Mouse (Mus musculus) MEL (cell line): Measurements from ENCODE around the gene Kank1.

ENCODE experiments used
- GABPA ChIP-seq: IDR thresholded peaks from 2 replicates; pipeline ENCODE4 v1.6.1; 2012; ENCODE audit warnings: low read depth, mild to moderate bottlenecking, inconsistent platforms, low read length, improper control_type of control experiment, moderate library complexity
- GATA1 ChIP-seq: IDR thresholded peaks from 2 replicates; pipeline ENCODE4 v1.6.1; 2011; ENCODE audit warnings: low read depth, low read length, improper control_type of control experiment
- MYB ChIP-seq: IDR thresholded peaks from 2 replicates; pipeline ENCODE4 v1.6.1; 2011; ENCODE audit warnings: mild to moderate bottlenecking, low read depth, low read length, improper control_type of control experiment
- NRF1 ChIP-seq: IDR thresholded peaks from 2 replicates; pipeline ENCODE4 v1.6.1; 2014; ENCODE audit warnings: low read depth, mild to moderate bottlenecking, inconsistent platforms, low read length, improper control_type of control experiment, moderate library complexity; ENCODE audit not compliant: poor library complexity, insufficient read depth, severe bottlenecking
- POLR2A ChIP-seq, 2 experiments: IDR thresholded peaks; 2 replicates each; pipeline ENCODE4 v1.6.1; 2011 to 2012; ENCODE audit warnings: low read length in 2 of 2, mild to moderate bottlenecking in 2 of 2, control low read depth in 1 of 2, improper control_type of control experiment in 1 of 2, low read depth in 1 of 2, moderate library complexity in 1 of 2; ENCODE audit not compliant: control insufficient read depth in 1 of 2, insufficient read depth in 1 of 2, poor library complexity in 1 of 2
- RAD21 ChIP-seq: IDR thresholded peaks from 2 replicates; pipeline ENCODE4 v1.6.1; 2011; ENCODE audit warnings: mild to moderate bottlenecking, low read depth, low read length, improper control_type of control experiment
- SIN3A ChIP-seq: IDR thresholded peaks from 2 replicates; pipeline ENCODE4 v1.6.1; 2012; ENCODE audit warnings: low read length, improper control_type of control experiment, inconsistent platforms
- SMC3 ChIP-seq: IDR thresholded peaks from 2 replicates; pipeline ENCODE4 v1.6.1; 2011; ENCODE audit warnings: low read depth, low read length, improper control_type of control experiment
- TAL1 ChIP-seq: IDR thresholded peaks from 2 replicates; pipeline ENCODE4 v1.6.1; 2012; ENCODE audit warnings: mild to moderate bottlenecking, inconsistent platforms, low read length, moderate library complexity, mixed read lengths

GRCm38 (mm10) chr19:25419983-25420382 is 183.2 kb downstream of the Kank1 start:
- TF ChIP-seq MYB = no peak
- TF ChIP-seq SMC3 = no peak
- no peak for TF ChIP-seq GATA1
- no peak for TF ChIP-seq RAD21
- TF ChIP-seq SIN3A = no peak
- no peak for TF ChIP-seq NRF1
- TF ChIP-seq POLR2A (IDR thresholded peaks at IDR 0.05; ENCODE audit: control insufficient read depth in 1 of 2, insufficient read depth in 1 of 2, low read depth in 1 of 2, low read length in 2 of 2, poor library complexity in 1 of 2) = no peak
- no peak for TF ChIP-seq GABPA
- no peak for TF ChIP-seq TAL1
